Mouse (Mus musculus) intestine, postnatal 0 days (tissue): Measurements from ENCODE around the gene Cth. TPM values are rescaled to one million over a fixed set of nuclear protein-coding genes. Genes with fewer than 3 reads are reported as not detected.
A peak's percentile ranks its signal among the peaks of the same experiment; 100 is the strongest.

Experiments used
- ATAC-seq: fragments of 200-750 bp; cut with Nextera tagmentation; 2 replicates; pipeline ENCODE4 v1.8.0; 2017; ENCODE audit warnings: mild to moderate bottlenecking, moderate TSS enrichment, moderate library complexity
- H3K27ac ChIP-seq: fragments of 300-500 bp; sonication (generic); 2 replicates; pipeline ENCODE4 v1.5.1; 2014; ENCODE audit warnings: mild to moderate bottlenecking, low read depth, low read length, moderate library complexity
- H3K27me3 ChIP-seq: fragments of 300-500 bp; sonication (generic); replicated peaks from 2 replicates; pipeline ENCODE4 v1.6.1; 2014; ENCODE audit warnings: low read length, mixed read lengths; ENCODE audit not compliant: control insufficient read depth, insufficient read depth
- H3K36me3 ChIP-seq: fragments of 300-500 bp; sonication (generic); 2 replicates; pipeline ENCODE4 v1.6.1; 2014; ENCODE audit warnings: mild to moderate bottlenecking, moderate library complexity; ENCODE audit not compliant: control insufficient read depth, insufficient read depth
- H3K4me1 ChIP-seq: fragments of 300-500 bp; sonication (generic); replicated peaks from 2 replicates; pipeline ENCODE4 v1.6.1; 2014; ENCODE audit warnings: antibody characterized with exemption, low read length, mixed read lengths; ENCODE audit not compliant: control insufficient read depth, insufficient read depth
- H3K4me2 ChIP-seq: fragments of 300-500 bp; sonication (generic); replicated peaks from 2 replicates; pipeline ENCODE4 v1.6.1; 2014; ENCODE audit warnings: low read depth, mild to moderate bottlenecking, moderate library complexity
- H3K4me3 ChIP-seq: fragments of 300-500 bp; sonication (generic); 2 replicates; pipeline ENCODE4 v1.5.1; 2014; ENCODE audit warnings: low read depth, low read length
- H3K9ac ChIP-seq: fragments of 300-500 bp; sonication (generic); 2 replicates; pipeline ENCODE4 v1.6.1; 2014; ENCODE audit warnings: mild to moderate bottlenecking, low read depth, low read length
- H3K9me3 ChIP-seq: fragments of 300-500 bp; sonication (generic); 2 replicates; pipeline ENCODE4 v1.6.1; 2016; ENCODE audit warnings: mixed run types; ENCODE audit not compliant: control insufficient read depth
- CTCF ChIP-seq: sonication (generic); IDR thresholded peaks from 2 replicates; pipeline ENCODE4 v1.5.1; 2016; ENCODE audit warnings: low read depth, mild to moderate bottlenecking, control low read depth, antibody characterized with exemption, moderate library complexity
- WGBS: fragments of 180-500 bp; shearing (Covaris S2); extraction: QIAGEN DNeasy Blood & Tissue Kit; methylation state at CpG from one replicate; pipeline ENCODE4 v1.1.7; 2014; 5-methylcytosine and 5-hydroxymethylcytosine counted together
- polyA plus RNA-seq: library from polyadenylated mRNA; unstranded; fragments of >200 nt; fragmentation: Nextera tagmentation; extraction: Ambion mirVana; gene quantifications from 2 replicates; pipeline ENCODE4 v1.2.1, GENCODE M21; 2015

The Cth gene
- polyA plus RNA-seq, 1 experiment from 2014 or later, result 19.7 TPM

DNA sequence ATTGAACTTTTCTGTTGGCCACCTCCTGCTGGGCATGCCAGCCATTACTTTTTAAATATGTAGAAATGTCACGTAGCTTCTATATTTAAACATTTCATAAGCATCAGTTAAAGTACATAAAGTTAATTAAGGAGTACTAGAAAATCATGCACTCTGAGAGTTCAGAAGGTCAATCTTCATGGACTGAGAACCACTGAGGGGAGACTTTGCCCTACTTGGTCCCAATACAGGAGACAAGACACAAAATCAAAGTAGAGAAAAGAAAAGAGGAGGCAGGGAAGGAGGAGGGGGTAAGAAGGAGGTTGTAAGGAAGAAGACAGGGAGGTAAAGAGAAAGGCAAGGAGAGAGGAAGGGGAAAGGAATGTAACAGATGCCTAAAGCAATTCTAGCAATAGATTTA, 24.9 kb downstream of the Cth start:
- Histone ChIP-seq H3K4me2 (no peak overlapping the region), H3K9ac (no peak overlapping the region), H3K9me3 (no peaks in the 10 kb centered on the region), H3K4me3 (no peak overlapping the region), H3K27me3 (no peaks in the 10 kb centered on the region), H3K36me3 (no peaks in the 10 kb centered on the region; the same call in 1 of the 2 replicates), H3K27ac (no peak overlapping the region), H3K4me1 (no peaks in the 10 kb centered on the region)
- TF ChIP-seq CTCF, result no peak
- WGBS, result 84% methylated on average over 1 of the region's 1 CpGs
- ATAC-seq, result no peak

DNA sequence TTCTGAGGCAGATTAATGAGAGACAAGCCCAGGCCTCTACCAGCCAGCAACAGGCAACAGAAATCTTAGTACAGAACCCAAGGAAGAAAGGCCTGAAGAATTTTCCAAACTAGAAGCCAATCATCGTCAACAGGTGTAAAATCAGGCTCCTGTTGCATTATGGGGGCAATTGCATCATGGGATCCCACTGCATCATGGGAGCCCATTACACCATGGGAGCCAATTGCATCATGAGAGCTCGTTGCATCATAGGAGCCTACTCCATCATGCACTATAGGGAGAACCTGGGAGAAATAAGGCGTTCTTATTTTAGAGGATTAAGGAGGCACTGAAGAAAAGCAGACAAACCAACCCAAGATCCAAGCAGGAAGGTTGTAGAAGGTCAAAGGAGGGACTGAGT, 27.2 kb downstream of the Cth start:
- 87% methylated on average over 3 of the region's 3 CpGs for WGBS
- no peaks in the 10 kb centered on the region for H3K4me1 ChIP-seq
- H3K4me2 ChIP-seq, result no peak overlapping the region
- no peak overlapping the region for H3K4me3 ChIP-seq
- H3K27ac ChIP-seq, result no peak overlapping the region
- H3K36me3 ChIP-seq, result no peaks in the 10 kb centered on the region; the same call in 1 of the 2 replicates
- no peak for TF ChIP-seq CTCF
- no peak for ATAC-seq
- H3K9ac ChIP-seq, result no peak overlapping the region
- H3K27me3 ChIP-seq, result no peaks in the 10 kb centered on the region
- no peaks in the 10 kb centered on the region for H3K9me3 ChIP-seq

DNA sequence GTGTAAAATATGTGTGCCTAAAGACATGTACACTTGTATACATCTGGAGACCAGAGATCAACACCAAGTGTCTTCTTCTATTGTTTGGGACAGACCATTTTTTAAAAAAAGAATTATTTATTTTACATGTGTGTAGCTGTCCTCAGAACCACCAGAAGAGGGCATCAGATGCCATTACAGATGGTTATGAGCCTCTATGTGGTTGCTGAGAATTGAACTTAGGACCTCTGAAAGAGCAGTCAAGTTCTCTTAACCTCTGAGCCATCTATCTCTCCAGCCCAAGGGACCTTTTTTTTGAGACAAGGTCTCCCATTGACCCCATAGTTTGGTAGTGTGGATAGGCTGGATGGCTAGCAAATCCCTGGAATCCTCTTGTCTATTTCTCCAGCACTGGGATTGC, 33.1 kb downstream of the Cth start:
- ATAC-seq, result no peak
- TF ChIP-seq CTCF, result peak; percentile 33
- Histone ChIP-seq H3K4me2 (no peak overlapping the region), H3K9ac (no peak overlapping the region), H3K4me3 (no peak overlapping the region), H3K27me3 (no peaks in the 10 kb centered on the region), H3K27ac (no peak overlapping the region), H3K4me1 (no peaks in the 10 kb centered on the region), H3K9me3 (no peaks in the 10 kb centered on the region), H3K36me3 (no peaks in the 10 kb centered on the region)

DNA sequence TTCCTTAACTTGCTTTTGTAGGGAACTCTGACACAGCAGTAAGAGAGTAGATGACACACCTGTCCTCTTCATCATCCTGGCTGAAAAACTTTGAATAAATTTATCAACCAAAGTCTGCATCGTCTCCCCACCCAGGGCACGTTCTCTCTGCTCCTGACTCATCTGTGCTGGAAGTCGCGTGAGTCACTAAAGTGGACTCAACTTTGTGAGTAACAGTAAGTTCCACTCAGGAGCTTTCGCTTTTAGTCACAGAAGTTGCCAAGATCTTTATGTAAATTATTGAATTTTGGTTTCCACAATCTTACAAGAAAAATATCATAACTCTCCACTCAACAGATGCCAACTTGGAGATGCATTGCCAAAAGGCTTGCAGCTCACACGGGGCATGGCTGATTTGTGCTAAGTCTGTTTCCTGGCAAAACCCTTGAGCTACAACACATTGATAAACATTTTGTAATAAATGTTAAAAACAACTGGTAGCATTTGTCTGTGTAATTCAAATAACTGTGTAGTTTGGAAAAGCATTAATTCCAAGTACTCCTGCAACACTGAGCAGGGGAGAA, 40.7 kb downstream of the Cth start:
- Histone ChIP-seq H3K4me1 (no peaks in the 10 kb centered on the region), H3K9ac (no peak overlapping the region), H3K4me2 (no peak overlapping the region), H3K9me3 (no peaks in the 10 kb centered on the region), H3K27ac (no peak overlapping the region), H3K27me3 (no peaks in the 10 kb centered on the region), H3K4me3 (no peak overlapping the region), H3K36me3 (no peaks in the 10 kb centered on the region)
- TF ChIP-seq CTCF, result no peak
- WGBS, result 63% methylated on average over 6 of the region's 6 CpGs
- no peak; the same call in 1 of the 2 replicates for ATAC-seq

DNA sequence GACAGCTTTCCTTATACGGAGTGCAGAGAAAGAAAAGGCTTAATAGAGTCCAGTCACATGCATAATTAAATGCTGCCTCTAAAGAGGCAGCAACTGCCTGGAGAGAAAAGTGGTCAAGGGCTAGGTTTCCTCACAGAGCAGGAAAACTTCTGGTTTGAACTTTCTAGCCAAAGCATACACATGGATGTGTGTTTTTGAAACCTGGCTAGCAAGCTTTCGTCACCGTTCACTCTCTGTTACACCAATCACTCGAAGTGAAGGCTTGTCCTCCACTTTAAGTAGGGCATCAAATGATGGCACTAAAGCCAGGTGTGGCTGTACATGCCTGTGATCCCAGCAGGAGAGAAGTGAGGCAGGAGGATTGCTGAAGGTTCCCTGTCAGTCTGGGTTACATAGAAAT, 41.8 kb downstream of the Cth start:
- WGBS, result 78% methylated on average over 4 of the region's 4 CpGs
- Histone ChIP-seq H3K36me3 (no peaks in the 10 kb centered on the region), H3K27me3 (no peaks in the 10 kb centered on the region), H3K4me2 (no peak overlapping the region), H3K4me3 (no peak overlapping the region), H3K27ac (no peak overlapping the region), H3K9ac (no peak overlapping the region), H3K9me3 (no peaks in the 10 kb centered on the region), H3K4me1 (no peaks in the 10 kb centered on the region)
- ATAC-seq, result no peak
- no peak for TF ChIP-seq CTCF

DNA sequence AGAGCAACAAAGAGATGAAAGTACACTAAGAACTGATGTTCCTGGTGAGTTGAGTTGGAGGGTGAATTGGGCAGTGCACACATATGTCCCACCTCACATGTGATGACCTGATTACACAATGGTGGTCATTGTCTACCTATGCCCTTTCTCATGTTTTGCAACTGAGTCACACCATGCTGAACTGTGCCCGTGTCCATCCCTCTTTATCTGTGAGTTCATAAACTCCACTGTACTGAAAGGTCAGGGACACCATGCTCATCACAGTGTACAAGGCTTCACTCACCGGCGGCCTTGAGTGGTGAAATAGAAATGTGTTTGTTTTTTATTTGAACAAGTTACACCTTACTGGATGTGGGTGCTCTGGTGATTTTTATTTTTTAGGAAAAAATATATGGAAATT, 42.9 kb downstream of the Cth start:
- no peaks in the 10 kb centered on the region for H3K27me3 ChIP-seq
- H3K36me3 ChIP-seq, result no peaks in the 10 kb centered on the region
- peak; percentile 28 for ATAC-seq
- WGBS, result 53% methylated on average over 3 of the region's 3 CpGs
- H3K9me3 ChIP-seq, result no peaks in the 10 kb centered on the region
- no peak overlapping the region for H3K27ac ChIP-seq
- H3K4me2 ChIP-seq, result no peak overlapping the region
- no peak overlapping the region for H3K9ac ChIP-seq
- no peak overlapping the region for H3K4me3 ChIP-seq
- no peaks in the 10 kb centered on the region for H3K4me1 ChIP-seq
- TF ChIP-seq CTCF, result no peak

DNA sequence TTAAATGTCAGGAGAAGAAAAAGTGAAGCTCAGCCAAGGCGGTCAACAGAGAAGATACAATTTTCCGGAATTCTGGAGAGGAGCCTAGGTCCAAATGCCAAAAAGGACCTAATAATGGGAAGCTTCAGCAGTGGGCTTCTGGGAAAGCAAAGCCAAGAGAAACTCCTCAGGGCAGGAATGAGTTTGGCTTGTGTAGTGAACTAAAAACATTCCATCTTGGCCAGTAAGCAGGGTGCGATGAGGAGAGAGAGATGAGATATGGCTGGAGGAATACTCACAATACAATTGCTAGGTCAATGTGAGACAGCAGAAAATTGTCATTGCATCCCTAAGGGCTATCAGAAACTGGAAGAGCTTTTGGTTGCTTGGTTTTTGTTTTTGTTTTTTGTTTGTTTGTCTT, 43.9 kb downstream of the Cth start:
- no peaks in the 10 kb centered on the region for H3K9me3 ChIP-seq
- WGBS, result 82% methylated on average over 3 of the region's 3 CpGs
- ATAC-seq, result no peak
- H3K4me2 ChIP-seq, result no peak overlapping the region
- no peak overlapping the region for H3K4me3 ChIP-seq
- no peak overlapping the region for H3K27ac ChIP-seq
- no peak overlapping the region for H3K9ac ChIP-seq
- no peak for TF ChIP-seq CTCF
- no peaks in the 10 kb centered on the region for H3K36me3 ChIP-seq
- H3K27me3 ChIP-seq, result no peaks in the 10 kb centered on the region
- no peaks in the 10 kb centered on the region for H3K4me1 ChIP-seq
